Mouse (Mus musculus) T-helper 17 cell (primary cell): ENCODE data around the gene Il6ra.

Experiments
- in situ Hi-C, 2 experiments: fragments of 300-600 bp; cut with MboI, MseI; formaldehyde crosslinking; loops; 1 replicate in 1 of 2; 2 replicates in 1 of 2; pipeline ENCODE4 v1.15.1; 2025; ENCODE audit warnings: high pct_unique_total_duplicates in 2 of 2

Gene Il6ra

GRCm38 (mm10) chr3:89857353-89857752 lies 55.6 kb downstream of the Il6ra start:
- in situ Hi-C loops, result loop anchor here in 1 of 2 experiments (10.0 kb wide), 1 partner anchor 73 kb away; no protein-coding TSS in a partner anchor

GRCm38 (mm10) chr3:89853752-89854151 lies 59.2 kb downstream of the Il6ra start:
- in situ Hi-C loops, result loop anchor here (5.0 to 10.0 kb wide), 3 partner anchors 36 to 69 kb away; no protein-coding TSS in a partner anchor

GRCm38 (mm10) chr3:89848083-89848482 lies 64.9 kb downstream of the Il6ra start:
- in situ Hi-C loops, result loop anchor here in 1 of 2 experiments (5.0 kb wide), 1 partner anchor 61 kb away; no protein-coding TSS in a partner anchor

GRCm38 (mm10) chr3:89847596-89847995 lies 65.4 kb downstream of the Il6ra start:
- in situ Hi-C loops, result loop anchor here in 1 of 2 experiments (5.0 kb wide), 1 partner anchor 60 kb away; no protein-coding TSS in a partner anchor

GRCm38 (mm10) chr3:89847126-89847525 lies 65.9 kb downstream of the Il6ra start:
- in situ Hi-C loops, result loop anchor here in 1 of 2 experiments (5.0 kb wide), 1 partner anchor 60 kb away; no protein-coding TSS in a partner anchor

- in situ Hi-C loops, result loop anchor here in 1 of 2 experiments (5.0 kb wide), 1 partner anchor 59 kb away; no protein-coding TSS in a partner anchor
Measured at GRCm38 (mm10) chr3:89845814-89846213, 67.2 kb downstream of the Il6ra start.

GRCm38 (mm10) chr3:89843148-89843547 lies 69.8 kb downstream of the Il6ra start:
- in situ Hi-C loops, result no loop called here

GRCm38 (mm10) chr3:89842258-89842657 lies 70.7 kb downstream of the Il6ra start:
- in situ Hi-C loops, result no loop called here

- in situ Hi-C loops, result loop anchor here in 1 of 2 experiments (10.0 kb wide), 1 partner anchor 539 kb away; no protein-coding TSS in a partner anchor
Measured at GRCm38 (mm10) chr3:89835362-89835761, 77.6 kb downstream of the Il6ra start.

GRCm38 (mm10) chr3:89830815-89831591 lies 82.0 kb downstream of the Il6ra start, which contains the start of gene She:
Gene She (plus strand): TSS chr3:89831370.
- in situ Hi-C loops, result loop anchor here in 1 of 2 experiments (10.0 kb wide), 1 partner anchor 544 kb away; no protein-coding TSS in a partner anchor

GRCm38 (mm10) chr3:89826295-89826694 lies 86.7 kb downstream of the Il6ra start:
- in situ Hi-C loops, result no loop called here

GRCm38 (mm10) chr3:89823594-89823993 lies 89.4 kb downstream of the Il6ra start:
- in situ Hi-C loops, result no loop called here

GRCm38 (mm10) chr3:89821548-89822480 lies 91.2 kb downstream of the Il6ra start:
- in situ Hi-C loops, result no loop called here

- in situ Hi-C loops, result no loop called here
Measured at GRCm38 (mm10) chr3:89821096-89821513, 91.9 kb downstream of the Il6ra start.

- in situ Hi-C loops, result no loop called here
Measured at GRCm38 (mm10) chr3:89820311-89821095, 92.5 kb downstream of the Il6ra start.

- in situ Hi-C loops, result loop anchor here in 1 of 2 experiments (5.0 kb wide), 1 partner anchor 32 kb away; no protein-coding TSS in a partner anchor
Measured at GRCm38 (mm10) chr3:89819897-89820296, 93.1 kb downstream of the Il6ra start.

GRCm38 (mm10) chr3:89818605-89819004 lies 94.4 kb downstream of the Il6ra start:
- in situ Hi-C loops, result loop anchor here in 1 of 2 experiments (5.0 kb wide), 1 partner anchor 34 kb away; no protein-coding TSS in a partner anchor

GRCm38 (mm10) chr3:89817056-89817455 lies 95.9 kb downstream of the Il6ra start:
- in situ Hi-C loops, result loop anchor here in 1 of 2 experiments (5.0 kb wide), 1 partner anchor 35 kb away; no protein-coding TSS in a partner anchor
